In the genomic region with DNA sequence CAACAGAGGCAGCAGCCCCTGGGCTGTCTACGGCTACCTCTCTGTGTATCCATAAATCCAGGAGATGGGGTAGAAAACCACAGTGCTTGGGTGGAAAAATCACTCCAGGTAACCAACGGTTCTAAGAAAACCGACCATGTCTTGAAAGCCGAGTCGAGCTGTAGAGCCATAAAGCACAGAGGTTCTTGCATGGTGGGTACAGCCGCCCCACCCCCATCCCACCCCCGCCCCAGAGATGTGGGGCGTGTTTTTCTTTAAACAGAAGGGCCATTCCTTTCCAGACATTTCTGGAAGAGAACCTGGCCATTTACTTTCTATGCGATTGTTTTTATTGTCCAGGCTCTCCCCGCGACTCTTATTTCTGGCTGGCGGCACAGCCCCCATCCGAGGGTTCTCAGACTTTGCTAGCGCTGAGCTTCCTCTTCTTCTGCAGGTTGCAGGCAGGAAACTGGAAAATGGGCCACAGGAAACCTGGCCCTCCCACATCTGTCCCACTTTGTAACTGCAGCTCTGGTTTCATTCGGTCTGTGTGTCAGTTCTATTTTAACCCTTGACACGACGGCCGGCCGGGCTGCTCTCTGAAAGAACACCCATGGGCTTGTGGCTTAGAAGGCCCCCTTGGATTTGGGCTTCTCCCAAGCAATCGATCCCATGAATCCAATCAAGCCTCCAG, we compare ENCODE assay signal across 9 mouse cellular contexts. TPM values are rescaled to one million over a fixed set of nuclear protein-coding genes. Genes with fewer than 3 reads are reported as not detected.
A peak's percentile ranks its signal among the peaks of the same experiment; 100 is the strongest.
DNase-seq lines count a peak whose midpoint lies in the region; ATAC-seq and TF ChIP-seq lines count a peak whose summit lies in the region.
"Had no signal": no experiment of that assay in that cellular context is flagged by ENCODE, and none has a peak within 500 bp of the region (broad histone marks: within the 10 kb centered on the region; RNA-seq: fewer than 3 reads in every experiment).

No protein-coding gene starts in this region.

- 30% methylated on average over 20 of the region's 20 CpGs for WGBS in embryonic facial prominence, embryonic 11.5 days
- 73% methylated on average over 20 of the region's 20 CpGs for WGBS in forebrain, embryonic 14.5 days

- 0 out of 2 replicates have a peak, but pooled peaks cover 2% of the 10 kb centered on the region for H3K4me1 ChIP-seq in embryonic facial prominence, embryonic 11.5 days (ENCODE audit: control insufficient read depth, insufficient read depth, low read length)
- peaks cover 3% of the 10 kb centered on the region; the same call in 1 of the 2 replicates for H3K4me1 ChIP-seq in forebrain, embryonic 14.5 days (ENCODE audit: control insufficient read depth, insufficient read depth, low read length)

- no peaks in the 10 kb centered on the region for H3K36me3 ChIP-seq in embryonic facial prominence, embryonic 11.5 days (replicated peaks; ENCODE audit: control insufficient read depth, insufficient read depth, low read depth, low read length)
- no peaks in the 10 kb centered on the region for H3K36me3 ChIP-seq in forebrain, embryonic 14.5 days (ENCODE audit: control insufficient read depth, insufficient read depth, low read length)
- H3K36me3 ChIP-seq: forebrain, embryonic 10.5 days had no signal

- no peak for DNase-seq in layer of hippocampus, adult 2 months (ENCODE audit: low spot score in 2 of 2)
- no peak for DNase-seq in layer of hippocampus, postnatal 25 days (ENCODE audit: extremely low spot score in 1 of 2, low spot score in 1 of 2)
- peak; percentile 67 for DNase-seq in embryonic facial prominence, embryonic 11.5 days (ENCODE audit: low spot score)
- peak; percentile 42 to 60 for DNase-seq in kidney, postnatal 36 days
- DNase-seq in thymus, adult 18-20 months, result peak; percentile 62 to 75
- no peak for DNase-seq in forebrain, embryonic 14.5 days (ENCODE audit: low spot score)
- no peak for DNase-seq in left cerebral cortex, adult 9 months (ENCODE audit: low spot score in 2 of 2)
- no peak for DNase-seq in frontal cortex, postnatal 25 days (ENCODE audit: low spot score in 2 of 2)

- no peak for TF ChIP-seq CTCF in layer of hippocampus, adult 2 months (conservative IDR thresholded peaks at IDR 0.05)

- no peak overlapping the region for H3K4me3 ChIP-seq in layer of hippocampus, adult 2 months
- H3K4me3 ChIP-seq in embryonic facial prominence, embryonic 11.5 days (ENCODE audit: low read depth, low read length), result 0 out of 2 replicates have a peak overlapping the region, but pooled peaks have one; percentile 2
- H3K4me3 ChIP-seq in forebrain, embryonic 14.5 days (ENCODE audit: low read depth, low read length), result no peak overlapping the region
- H3K4me3 ChIP-seq: forebrain, embryonic 10.5 days had no signal

- H3K9me3 ChIP-seq in embryonic facial prominence, embryonic 11.5 days (replicated peaks; ENCODE audit: control insufficient read depth, low read length), result no peaks in the 10 kb centered on the region
- H3K9me3 ChIP-seq in forebrain, embryonic 14.5 days (replicated peaks; ENCODE audit: control insufficient read depth, low read length), result no peaks in the 10 kb centered on the region
- H3K9me3 ChIP-seq: forebrain, embryonic 10.5 days had no signal

- no peak overlapping the region for H3K4me2 ChIP-seq in embryonic facial prominence, embryonic 11.5 days (ENCODE audit: low read depth, low read length)
- H3K4me2 ChIP-seq in forebrain, embryonic 14.5 days (ENCODE audit: low read length), result no peak overlapping the region

- no peak overlapping the region for H3K9ac ChIP-seq in embryonic facial prominence, embryonic 11.5 days (replicated peaks; ENCODE audit: low read length)
- no peak overlapping the region for H3K9ac ChIP-seq in forebrain, embryonic 14.5 days (ENCODE audit: low read length)

- no peaks in the 10 kb centered on the region for H3K27me3 ChIP-seq in embryonic facial prominence, embryonic 11.5 days (ENCODE audit: control insufficient read depth, insufficient read depth, low read length)
- no peaks in the 10 kb centered on the region for H3K27me3 ChIP-seq in forebrain, embryonic 14.5 days (replicated peaks; ENCODE audit: control insufficient read depth, insufficient read depth, low read length)

- no peak for ATAC-seq in embryonic facial prominence, embryonic 11.5 days (replicated peaks; ENCODE audit: insufficient number of reproducible peaks, low FRiP score, low TSS enrichment, low read depth)
- no peak for ATAC-seq in forebrain, embryonic 14.5 days

- H3K27ac ChIP-seq in layer of hippocampus, adult 2 months, result peak overlapping the region; percentile 7; the same call in 1 of the 2 replicates
- H3K27ac ChIP-seq in embryonic facial prominence, embryonic 11.5 days (replicated peaks; ENCODE audit: low read depth, low read length), result peak overlapping the region; percentile 15
- H3K27ac ChIP-seq in forebrain, embryonic 14.5 days (ENCODE audit: low read depth, low read length), result no peak overlapping the region
- H3K27ac ChIP-seq: forebrain, embryonic 10.5 days had no signal

RNA-seq across cellular contexts. Expression of gene Elk3, which starts 16.3 kb away (rescaled TPM):
- total RNA-seq in layer of hippocampus, adult 2 months (2021), result 1 to 10 TPM; 8.9 to 9.7 TPM
- total RNA-seq in layer of hippocampus, postnatal 25 days (2021), result 1 to 10 TPM; 7.6 to 8.5 TPM
- polyA plus RNA-seq in embryonic facial prominence, embryonic 11.5 days (2014; fragmentation: Nextera tagmentation; extraction: Ambion mirVana), result 34.0 and 37.2 TPM in 2 replicates
- polyA plus RNA-seq in forebrain, embryonic 14.5 days (2014; fragmentation: Nextera tagmentation; extraction: Ambion mirVana), result 7.0 and 11.0 TPM in 2 replicates

Comparison
In these comparisons a context has a peak if more than half of its experiments do, and no peak if none do; other contexts are left out.
1. DNase-seq: peak in embryonic facial prominence, embryonic 11.5 days (single experiment), kidney, postnatal 36 days (2 of 2) and thymus, adult 18-20 months (2 of 2); none in layer of hippocampus, adult 2 months (0 of 2), layer of hippocampus, postnatal 25 days (0 of 2), forebrain, embryonic 14.5 days (single experiment), left cerebral cortex, adult 9 months (0 of 2) and frontal cortex, postnatal 25 days (0 of 2).